Mouse (Mus musculus) inflammation-experienced regulatory T-cells (primary cell): Measurements from ENCODE around the gene Farsb. TPM values are rescaled to one million over a fixed set of nuclear protein-coding genes. Genes with fewer than 3 reads are reported as not detected.

Experiments used
- polyA plus RNA-seq, 2 experiments: library from polyadenylated mRNA; unstranded; fragments of 100-300 nt; shearing (Covaris generic); gene quantifications; one replicate each; pipeline ENCODE4 v1.2.1; 2017

Farsb gene
- polyA plus RNA-seq = 10 to 100 TPM; 88.5 to 90.8 TPM

DNA sequence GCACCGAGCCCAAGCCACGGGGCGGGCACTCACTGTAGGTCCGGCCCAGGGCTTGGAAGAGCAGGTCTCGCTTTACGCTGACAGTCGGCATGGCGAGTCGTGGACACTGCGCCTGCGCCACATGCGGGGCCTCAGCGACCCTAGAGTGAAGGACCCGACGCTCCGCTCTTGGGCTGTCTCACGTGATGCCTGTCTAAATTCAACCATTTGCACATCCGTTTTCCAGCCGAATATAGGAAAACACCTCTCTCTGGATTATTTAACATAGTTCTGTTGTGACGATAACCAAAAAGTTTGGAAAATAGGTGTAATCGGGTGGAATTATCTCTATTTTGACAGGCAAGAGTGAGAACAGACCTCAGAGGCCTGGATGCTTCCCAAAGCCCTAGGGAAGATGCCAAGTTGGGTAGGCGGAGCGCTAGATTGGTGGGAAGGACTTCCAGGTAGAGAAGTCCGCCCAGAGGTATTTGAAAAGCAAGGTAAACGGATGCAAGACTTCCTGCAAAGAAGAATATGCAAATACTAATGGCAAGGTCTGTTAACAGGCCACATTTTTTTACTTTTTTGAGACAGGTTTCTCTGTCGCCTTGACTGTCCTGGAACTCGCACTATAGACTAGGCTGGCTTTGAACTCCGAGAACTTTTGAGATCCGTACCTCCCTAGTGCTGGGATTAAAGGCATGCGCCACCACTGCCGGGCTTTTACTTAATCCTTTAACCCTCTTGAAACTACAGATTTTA lies at the start of gene Farsb:
TSS of gene Farsb (minus strand) at position 146 of the 741 bp plus-strand sequence.

DNA sequence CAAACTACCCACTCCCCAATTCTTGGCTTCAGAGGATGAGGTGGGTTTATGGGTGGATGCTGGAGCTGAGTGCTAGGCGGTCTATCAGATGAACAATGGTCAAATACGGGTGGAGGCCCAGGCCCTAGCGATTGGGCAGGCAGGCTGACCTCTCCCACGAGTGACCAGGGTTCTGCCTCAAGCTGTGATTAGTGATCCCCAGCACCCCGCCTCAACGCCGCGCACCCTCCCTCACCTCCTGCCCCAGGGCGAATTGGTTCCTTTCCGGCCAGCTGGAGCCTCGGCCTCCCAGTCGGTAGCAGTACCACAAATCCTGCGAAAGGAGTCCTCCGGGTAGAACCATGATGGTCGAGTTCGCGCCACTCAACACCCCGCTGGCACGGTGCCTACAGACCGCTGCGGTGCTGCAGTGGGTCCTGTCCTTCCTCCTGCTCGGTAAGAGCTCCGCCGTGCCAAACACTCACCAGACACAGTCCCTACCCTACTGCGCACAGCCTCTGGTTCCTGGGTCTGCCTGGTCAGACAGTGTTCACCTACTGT lies 23.0 kb upstream of the Farsb start, which contains the start of gene BC035947:
TSS of gene BC035947 (minus strand) at position 538 of the 540 bp plus-strand sequence.

DNA sequence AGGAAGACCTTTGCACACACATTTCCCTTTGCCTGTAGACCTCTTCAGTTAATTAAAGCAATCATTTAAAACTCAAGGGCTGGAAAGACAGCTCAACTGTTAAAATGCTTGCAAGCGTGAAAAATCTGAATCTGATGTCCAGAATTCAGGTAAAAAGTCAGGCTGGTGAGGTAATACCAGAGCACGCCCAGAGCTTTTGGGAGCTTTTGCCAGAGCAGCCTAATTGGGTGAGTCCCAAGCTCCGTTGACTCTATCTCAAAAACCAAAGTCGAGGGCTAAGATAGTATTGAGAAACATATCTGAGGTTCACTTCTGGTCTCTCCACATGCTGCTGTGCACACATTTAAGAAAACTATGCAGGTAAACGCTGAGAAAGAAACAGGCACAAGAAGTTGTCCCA lies 22.2 kb upstream of the Farsb start, which contains the start of gene Mogat1:
TSS of gene Mogat1 (plus strand) at position 130 of the 400 bp plus-strand sequence.

Other genes starting within 250 kb of the Farsb start
- under 1 TPM; 0.12 to 0.77 TPM for gene Sgpp2, start 178.6 kb downstream of the Farsb start, polyA plus RNA-seq
- not detected for gene Mogat1, start 22.1 kb upstream of the Farsb start, polyA plus RNA-seq
- gene BC035947, start 23.3 kb upstream of the Farsb start, polyA plus RNA-seq = under 1 TPM; 0.05 to 0.27 TPM
- 10 to 100 TPM in 1 of 2 experiments, 1 to 10 TPM in 1; 7.9 to 12.2 TPM for gene Acsl3, start 168.9 kb upstream of the Farsb start, polyA plus RNA-seq
- gene Utp14b, start 169.1 kb upstream of the Farsb start, polyA plus RNA-seq = 1 to 10 TPM; 1.3 to 2.3 TPM